Mouse (Mus musculus) limb, embryonic 12.5 days (tissue): Measurements from ENCODE around the gene Lrrc14b. TPM values are rescaled to one million over a fixed set of nuclear protein-coding genes. Genes with fewer than 3 reads are reported as not detected.

Experiments used
- ATAC-seq: fragments of 200-750 bp; cut with Nextera tagmentation; 2 replicates; pipeline ENCODE4 v1.8.0; 2017; ENCODE audit warnings: low read depth, moderate TSS enrichment; ENCODE audit not compliant: insufficient number of reproducible peaks, insufficient read depth, low FRiP score, low TSS enrichment
- H3K27ac ChIP-seq: fragments of 300-500 bp; sonication (generic); 2 replicates; pipeline ENCODE4 v1.5.1; 2016; ENCODE audit warnings: mild to moderate bottlenecking, moderate library complexity
- H3K27me3 ChIP-seq: fragments of 300-500 bp; sonication (generic); 2 replicates; pipeline ENCODE4 v1.6.1; 2016; ENCODE audit warnings: mild to moderate bottlenecking, moderate library complexity
- H3K36me3 ChIP-seq: fragments of 300-500 bp; sonication (generic); 2 replicates; pipeline ENCODE4 v1.6.1; 2016; ENCODE audit warnings: mild to moderate bottlenecking, moderate library complexity
- H3K4me1 ChIP-seq: fragments of 300-500 bp; sonication (generic); replicated peaks from 2 replicates; pipeline ENCODE4 v1.6.1; 2016
- H3K4me2 ChIP-seq: fragments of 300-500 bp; sonication (generic); 2 replicates; pipeline ENCODE4 v1.6.1; 2016; ENCODE audit warnings: mild to moderate bottlenecking, moderate library complexity
- H3K4me3 ChIP-seq: fragments of 300-500 bp; sonication (generic); replicated peaks from 2 replicates; pipeline ENCODE4 v1.5.1; 2016; ENCODE audit warnings: mild to moderate bottlenecking
- H3K9ac ChIP-seq: fragments of 300-500 bp; sonication (generic); replicated peaks from 2 replicates; pipeline ENCODE4 v1.6.1; 2016; ENCODE audit warnings: mild to moderate bottlenecking, moderate library complexity
- H3K9me3 ChIP-seq: fragments of 300-500 bp; sonication (generic); 2 replicates; pipeline ENCODE4 v1.6.1; 2016; ENCODE audit warnings: mild to moderate bottlenecking, moderate library complexity
- WGBS: fragments of 180-500 bp; shearing (Covaris S2); methylation state at CpG from one replicate; pipeline ENCODE4 v1.1.7; 2016; 5-methylcytosine and 5-hydroxymethylcytosine counted together
- microRNA counts: library from miRNA; unstranded; fragments of <30 nt; microRNA quantifications from one replicate; lab custom pipeline; 2017
- microRNA-seq: library from miRNA; unstranded; fragments of <30 nt; microRNA quantifications from one replicate; pipeline ENCODE4, GENCODE M21; 2017
- polyA plus RNA-seq: library from polyadenylated mRNA; unstranded; fragments of >200 nt; fragmentation: Nextera tagmentation; extraction: Ambion mirVana; gene quantifications from 2 replicates; pipeline ENCODE4 v1.2.1, GENCODE M21; 2016

Gene Lrrc14b
- polyA plus RNA-seq, 1 experiment from 2014 or later = not detected

- ATAC-seq = peak; percentile 96
- Histone ChIP-seq H3K27ac (peak within 1 kb of the TSS; percentile 82), H3K9ac (peak within 1 kb of the TSS; percentile 87), H3K4me2 (peak within 1 kb of the TSS; percentile 64), H3K4me3 (peak within 1 kb of the TSS; percentile 77), H3K36me3 (peaks cover 22% of the 10 kb centered on the region), H3K9me3 (no peaks in the 10 kb centered on the region), H3K4me1 (peaks cover 13% of the 10 kb centered on the region), H3K27me3 (no peaks in the 10 kb centered on the region)
- WGBS = 1% methylated on average over 57 of the region's 57 CpGs
Measured at GRCm38 (mm10) chr13:74349566-74350434, 14.0 kb downstream of the Lrrc14b start, which contains the start of the genes Sdha and Ccdc127. Gene Sdha, minus strand, starts transcription at chr13:74350280. Gene Ccdc127, plus strand, starts transcription at chr13:74350309.

GRCm38 (mm10) chr13:74341036-74341435 lies 22.8 kb downstream of the Lrrc14b start:
- Histone ChIP-seq H3K27ac (no peak overlapping the region), H3K27me3 (no peaks in the 10 kb centered on the region), H3K4me2 (no peak overlapping the region), H3K36me3 (peaks cover 75% of the 10 kb centered on the region), H3K4me1 (no peaks in the 10 kb centered on the region), H3K9me3 (no peaks in the 10 kb centered on the region), H3K4me3 (no peak overlapping the region), H3K9ac (no peak overlapping the region)
- WGBS = 58% methylated on average over 3 of the region's 3 CpGs
- ATAC-seq = no peak; the same call in 1 of the 2 replicates

GRCm38 (mm10) chr13:74329321-74329720 lies 34.5 kb downstream of the Lrrc14b start:
- no peak overlapping the region for H3K4me3 ChIP-seq
- H3K27ac ChIP-seq = no peak overlapping the region
- no peaks in the 10 kb centered on the region; the same call in 1 of the 2 replicates for H3K4me1 ChIP-seq
- peaks cover 82% of the 10 kb centered on the region for H3K36me3 ChIP-seq
- H3K9ac ChIP-seq = no peak overlapping the region
- no peaks in the 10 kb centered on the region for H3K27me3 ChIP-seq
- H3K9me3 ChIP-seq = no peaks in the 10 kb centered on the region
- H3K4me2 ChIP-seq = no peak overlapping the region
- ATAC-seq = no peak

GRCm38 (mm10) chr13:74317170-74317849 lies 46.5 kb downstream of the Lrrc14b start, which contains the start of gene Pdcd6:
Gene Pdcd6, minus strand, starts transcription at chr13:74317580.
- peaks cover 35% of the 10 kb centered on the region for H3K36me3 ChIP-seq
- peaks cover 12% of the 10 kb centered on the region for H3K4me1 ChIP-seq
- peak within 1 kb of the TSS; percentile 91 for H3K4me3 ChIP-seq
- H3K27me3 ChIP-seq = no peaks in the 10 kb centered on the region
- peak within 1 kb of the TSS; percentile 69 for H3K27ac ChIP-seq
- H3K4me2 ChIP-seq = peak within 1 kb of the TSS; percentile 80
- WGBS = under 1% methylated on average over 36 of the region's 36 CpGs
- peak within 1 kb of the TSS; percentile 81 for H3K9ac ChIP-seq
- ATAC-seq = peak; percentile 99
- no peaks in the 10 kb centered on the region for H3K9me3 ChIP-seq

- Histone ChIP-seq H3K9ac (peak overlapping the region; percentile 81), H3K36me3 (peaks cover 29% of the 10 kb centered on the region), H3K9me3 (no peaks in the 10 kb centered on the region), H3K4me2 (peak overlapping the region; percentile 80), H3K27ac (peak overlapping the region; percentile 69), H3K4me3 (peak overlapping the region; percentile 91), H3K27me3 (no peaks in the 10 kb centered on the region), H3K4me1 (peaks cover 12% of the 10 kb centered on the region)
- 4% methylated on average over 15 of the region's 15 CpGs for WGBS
- peak; percentile 62; the same call in 1 of the 2 replicates for ATAC-seq
Measured at GRCm38 (mm10) chr13:74316789-74317169, 47.0 kb downstream of the Lrrc14b start.

- Histone ChIP-seq H3K4me3 (peak overlapping the region; percentile 91), H3K27me3 (no peaks in the 10 kb centered on the region), H3K27ac (no peak overlapping the region), H3K4me1 (peaks cover 12% of the 10 kb centered on the region), H3K4me2 (peak overlapping the region; percentile 80), H3K36me3 (peaks cover 25% of the 10 kb centered on the region), H3K9me3 (no peaks in the 10 kb centered on the region), H3K9ac (peak overlapping the region; percentile 81)
- no peak for ATAC-seq
- WGBS = 25% methylated on average over 4 of the region's 4 CpGs
Measured at GRCm38 (mm10) chr13:74316386-74316785, 47.4 kb downstream of the Lrrc14b start.

GRCm38 (mm10) chr13:74314616-74315015 lies 49.2 kb downstream of the Lrrc14b start:
- no peak for ATAC-seq
- H3K27me3 ChIP-seq = no peaks in the 10 kb centered on the region

More at GRCm38 (mm10) chr13:74314616-74315015, 49.2 kb downstream of the Lrrc14b start:
- Histone ChIP-seq H3K4me2 (no peak overlapping the region), H3K36me3 (peaks cover 25% of the 10 kb centered on the region), H3K9ac (no peak overlapping the region), H3K27ac (no peak overlapping the region), H3K9me3 (no peaks in the 10 kb centered on the region), H3K4me1 (peaks cover 12% of the 10 kb centered on the region), H3K4me3 (no peak overlapping the region)
- 96% methylated on average over 3 of the region's 3 CpGs for WGBS

MicroRNAs within 50 kb of the gene (microRNA counts, 519-probe panel; counts per million panel counts)
- not detected for microRNA mmu-miR-692 (lab: Ali Mortazavi, UCI)

Small RNAs within 50 kb of the gene (microRNA-seq; reads per million reads assigned to microRNA genes)
- gene Mir692-3 = not detected

Other genes with a start within 250 kb of the Lrrc14b start
- not detected in 2 replicates for gene Slc9a3, start 242.5 kb downstream of the Lrrc14b start, polyA plus RNA-seq
- 64.7 and 73.2 TPM in 2 replicates for gene Exoc3, start 155.3 kb downstream of the Lrrc14b start, polyA plus RNA-seq
- gene Ahrr, start 71.7 kb downstream of the Lrrc14b start, polyA plus RNA-seq = 1.3 and 1.6 TPM in 2 replicates
- 130 and 139 TPM in 2 replicates for gene Pdcd6, start 46.4 kb downstream of the Lrrc14b start, polyA plus RNA-seq
- gene Sdha, start 13.7 kb downstream of the Lrrc14b start, polyA plus RNA-seq = 235 and 236 TPM in 2 replicates
- 61.5 and 67.4 TPM in 2 replicates for gene Ccdc127, start 13.7 kb downstream of the Lrrc14b start, polyA plus RNA-seq
- 4.2 and 5.3 TPM in 2 replicates for gene Zfp72, start 26.8 kb upstream of the Lrrc14b start, polyA plus RNA-seq
- gene Ftl1-ps1, start 35.7 kb upstream of the Lrrc14b start, polyA plus RNA-seq = 72.8 and 74.6 TPM in 2 replicates
- gene Zfp825, start 130.0 kb upstream of the Lrrc14b start, polyA plus RNA-seq = 22.1 and 28.4 TPM in 2 replicates